In the genomic region with DNA sequence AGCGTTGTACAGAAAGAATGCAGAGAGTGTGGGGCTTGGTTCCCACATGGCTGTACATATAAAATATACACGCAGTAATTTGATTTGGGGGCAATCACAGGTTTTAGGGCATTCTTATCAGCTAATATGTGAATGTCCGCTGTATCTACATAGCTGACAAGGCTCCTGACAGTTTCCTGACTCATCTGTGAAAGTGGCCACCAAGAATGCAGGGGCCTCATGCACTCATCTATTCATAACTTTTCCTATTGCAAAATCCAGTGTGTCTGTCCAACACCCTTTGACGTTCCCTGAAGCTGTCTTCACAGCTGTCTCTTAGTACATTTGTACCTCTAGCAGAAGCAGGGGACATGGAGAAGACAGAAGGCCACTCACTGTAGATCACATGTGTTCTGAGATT, we compare ENCODE assay signal across 13 mouse cellular contexts. TPM values are rescaled to one million over a fixed set of nuclear protein-coding genes. Genes with fewer than 3 reads are reported as not detected.
"Had no signal": no experiment of that assay in that cellular context is flagged by ENCODE, and none has a peak within 500 bp of the region (broad histone marks: within the 10 kb centered on the region; RNA-seq: fewer than 3 reads in every experiment).

No protein-coding gene starts in this region.

- ATAC-seq: liver, embryonic 12.5 days; midbrain, embryonic 16.5 days had no signal

- H3K4me3 ChIP-seq: limb, embryonic 15.5 days; liver, embryonic 12.5 days; midbrain, embryonic 12.5 days; stomach, embryonic 15.5 days had no signal

- H3K9me3 ChIP-seq: limb, embryonic 15.5 days; liver, embryonic 12.5 days; midbrain, embryonic 12.5 days; stomach, embryonic 15.5 days had no signal

- H3K27ac ChIP-seq: kidney, postnatal 0 days; limb, embryonic 15.5 days; liver, embryonic 12.5 days; midbrain, embryonic 12.5 days; stomach, embryonic 15.5 days had no signal

- H3K36me3 ChIP-seq: limb, embryonic 15.5 days; liver, embryonic 12.5 days; midbrain, embryonic 12.5 days; stomach, embryonic 15.5 days had no signal

- H3K4me1 ChIP-seq: limb, embryonic 15.5 days; midbrain, embryonic 12.5 days; stomach, embryonic 15.5 days had no signal

- H3K9ac ChIP-seq: limb, embryonic 15.5 days; liver, embryonic 12.5 days; lung, embryonic 14.5 days; midbrain, embryonic 12.5 days; stomach, embryonic 15.5 days had no signal

- DNase-seq: kidney, postnatal 36 days; layer of hippocampus, adult 9-11 months; layer of hippocampus, postnatal 36 days; lung, embryonic 14.5 days; right cerebral cortex, postnatal 14 days; thymus, postnatal 36 days had no signal

- H3K4me2 ChIP-seq: limb, embryonic 15.5 days; liver, embryonic 12.5 days; lung, embryonic 14.5 days; midbrain, embryonic 12.5 days; stomach, embryonic 15.5 days had no signal

- H3K27me3 ChIP-seq: limb, embryonic 15.5 days; liver, embryonic 12.5 days; stomach, embryonic 15.5 days had no signal

RNA-seq across cellular contexts. Expression of gene Enox1, which starts 11.5 kb away (rescaled TPM):
- total RNA-seq: megakaryocyte-erythroid progenitor cell, adult 5-6 weeks had no signal
